Mouse (Mus musculus): ENCODE measurements around the gene Mblac2.
"Not testable (repeated sequence)": the region's sequence is repeated elsewhere in the genome, so short reads cannot be mapped to it uniquely, and the experiment has no call there.

Gene Mblac2

DNA sequence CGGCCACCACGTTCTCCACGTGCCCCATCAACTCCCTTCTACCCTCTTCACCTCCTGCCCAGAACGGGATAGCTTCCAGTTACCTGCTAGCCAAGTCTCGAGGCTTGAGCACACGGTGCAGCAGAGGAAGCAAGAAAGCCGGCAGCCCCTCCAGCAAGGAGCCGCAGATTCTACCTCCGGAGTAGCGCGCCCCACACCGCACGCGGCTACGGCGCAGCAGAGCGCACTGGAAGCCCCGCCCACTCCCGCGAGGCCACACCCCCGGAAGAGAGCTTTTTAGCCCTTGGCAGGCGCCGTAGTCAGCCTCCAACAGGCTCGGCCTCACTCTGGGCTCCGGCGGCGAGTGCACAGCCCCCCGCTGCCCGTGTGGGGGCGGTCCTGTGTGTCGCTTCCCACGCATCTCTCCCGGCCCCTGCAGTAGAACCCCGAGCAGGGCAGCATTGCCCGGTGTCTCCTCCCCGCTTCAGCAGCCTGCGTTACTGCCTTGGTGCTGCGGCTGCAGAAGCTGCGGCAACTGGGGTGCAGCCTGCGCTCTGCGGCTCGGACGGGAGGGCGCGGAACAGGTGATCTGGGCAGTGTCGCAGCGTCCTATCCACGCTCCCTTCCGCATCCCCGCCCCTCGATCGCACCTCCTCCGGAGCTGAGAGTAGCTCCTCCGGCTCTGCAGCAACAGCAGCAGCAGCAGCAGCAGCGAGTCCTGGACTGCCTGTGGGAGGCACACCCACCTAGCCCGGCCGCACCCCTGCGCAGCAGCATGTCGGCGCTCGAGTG lies at the start of gene Mblac2, which contains the start of gene Polr3g:
Mblac2 (plus strand) TSS at position 567 of the 771 bp plus-strand sequence.
Polr3g (minus strand) TSS at position 239 of the 771 bp plus-strand sequence.
- peak; percentile 93 for DNase-seq (ENCODE audit: low spot score)

DNA sequence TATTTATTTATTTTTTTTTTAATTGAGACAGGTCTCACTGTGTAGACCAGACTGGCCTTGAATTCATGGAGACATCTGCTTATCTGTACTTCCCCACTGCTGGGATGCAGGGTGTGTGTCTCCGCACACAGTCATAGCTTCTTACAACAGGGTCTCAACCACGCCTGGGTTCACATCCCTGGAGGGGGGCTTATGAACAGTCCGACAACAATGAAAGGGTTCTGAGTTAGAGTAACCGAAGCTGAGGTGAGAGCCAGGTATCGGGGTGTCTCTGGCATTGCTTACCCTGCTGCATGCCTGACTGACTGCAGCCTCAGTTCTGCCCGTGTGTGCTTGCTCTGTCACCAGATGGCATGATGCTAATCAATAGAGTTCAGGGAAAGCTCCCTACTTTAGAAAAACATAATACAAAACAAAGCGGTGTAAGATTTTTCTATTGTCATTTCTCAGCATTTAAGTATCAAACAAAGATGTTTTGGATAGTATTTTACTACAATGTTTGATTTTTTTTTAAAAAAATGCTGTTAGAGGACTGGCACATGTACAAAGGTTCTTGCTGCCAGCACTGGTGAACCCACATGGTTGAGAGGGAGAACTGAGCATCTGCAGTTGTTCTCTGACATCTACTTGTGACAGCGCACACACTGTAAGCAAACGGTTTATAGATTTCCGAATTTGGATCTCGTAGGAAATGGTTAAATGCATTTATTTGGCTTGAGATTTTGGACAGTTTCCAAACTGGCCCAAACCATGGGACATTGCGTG lies 47.4 kb upstream of the Mblac2 start:
- no peak for DNase-seq (ENCODE audit: low spot score)

DNA sequence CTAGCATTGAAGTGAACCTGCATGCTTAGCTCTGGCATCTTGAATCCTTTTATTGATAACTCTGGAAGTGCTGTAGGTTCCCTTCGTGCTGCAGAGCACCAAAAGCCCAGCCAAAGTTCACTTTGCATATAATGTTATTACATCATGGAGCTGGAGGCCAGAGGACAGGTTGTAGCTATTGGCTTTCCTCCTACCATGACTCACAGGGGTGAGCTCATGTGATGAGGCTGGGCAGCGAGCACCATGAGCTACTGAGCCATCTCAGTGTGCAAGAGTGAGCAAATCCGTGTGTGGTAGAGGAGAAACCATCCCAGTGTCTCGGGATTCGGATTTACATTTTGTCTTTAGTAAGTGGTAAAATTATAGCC lies 46.8 kb upstream of the Mblac2 start:
- no peak for DNase-seq (ENCODE audit: low spot score)

DNA sequence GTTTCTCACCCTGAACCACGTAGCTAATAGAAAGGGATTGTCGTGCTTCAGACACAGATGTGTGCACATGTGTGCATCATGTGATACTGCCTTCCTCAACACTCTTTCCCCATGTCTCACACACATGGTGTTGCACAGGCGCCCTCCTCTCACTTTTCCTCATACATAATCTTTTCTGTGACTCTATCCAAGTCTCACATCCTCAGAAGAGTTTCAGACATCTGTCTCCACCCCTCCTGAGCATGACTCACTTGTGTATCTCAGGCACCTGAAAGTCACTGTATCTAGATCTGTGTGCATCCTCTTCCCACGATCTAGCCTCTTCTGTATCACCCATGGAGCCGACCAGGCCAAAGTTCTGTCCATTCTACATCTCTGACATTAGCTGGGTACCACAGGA lies 43.4 kb upstream of the Mblac2 start:
- no peak for DNase-seq (ENCODE audit: low spot score)

DNA sequence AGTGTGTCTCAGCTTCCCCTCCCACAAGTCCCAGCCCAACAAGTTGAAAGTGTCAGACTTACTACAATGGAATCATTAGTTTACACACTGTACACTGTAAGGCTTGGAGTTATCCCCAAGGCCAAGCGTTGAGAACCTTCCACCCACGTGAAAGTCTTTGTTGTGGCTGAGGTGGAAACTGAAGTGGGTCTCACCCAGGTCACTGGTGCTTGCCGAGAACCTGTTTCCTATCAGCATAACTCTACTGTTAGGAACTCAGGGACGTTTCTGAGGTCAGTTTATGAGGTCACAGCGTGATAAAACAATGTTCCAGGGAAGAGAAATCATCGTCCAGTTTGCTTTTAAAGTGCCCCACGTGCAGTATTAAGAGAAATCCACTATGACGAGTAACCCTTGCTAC lies 35.8 kb upstream of the Mblac2 start:
- DNase-seq (ENCODE audit: low spot score): no peak

DNA sequence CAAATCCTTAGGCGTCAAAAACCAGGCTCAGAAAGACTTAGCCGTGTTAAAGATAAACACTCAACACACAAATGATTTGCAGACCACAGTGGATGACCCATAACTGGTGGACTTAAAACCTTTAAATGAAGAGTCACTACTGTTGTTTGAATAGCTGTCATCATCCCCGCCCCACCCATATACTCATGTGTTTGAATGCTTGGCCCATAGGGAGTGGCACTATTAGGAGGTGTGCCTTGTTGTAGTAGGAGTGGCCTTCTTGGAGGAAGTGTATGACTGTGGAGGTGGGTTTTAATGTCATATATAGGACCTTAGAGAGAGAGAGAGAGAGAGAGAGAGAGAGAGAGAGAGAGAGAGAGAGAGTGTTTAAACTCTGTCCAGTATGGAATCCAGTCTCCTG lies 28.0 kb upstream of the Mblac2 start:
- no peak for DNase-seq (ENCODE audit: low spot score)

DNA sequence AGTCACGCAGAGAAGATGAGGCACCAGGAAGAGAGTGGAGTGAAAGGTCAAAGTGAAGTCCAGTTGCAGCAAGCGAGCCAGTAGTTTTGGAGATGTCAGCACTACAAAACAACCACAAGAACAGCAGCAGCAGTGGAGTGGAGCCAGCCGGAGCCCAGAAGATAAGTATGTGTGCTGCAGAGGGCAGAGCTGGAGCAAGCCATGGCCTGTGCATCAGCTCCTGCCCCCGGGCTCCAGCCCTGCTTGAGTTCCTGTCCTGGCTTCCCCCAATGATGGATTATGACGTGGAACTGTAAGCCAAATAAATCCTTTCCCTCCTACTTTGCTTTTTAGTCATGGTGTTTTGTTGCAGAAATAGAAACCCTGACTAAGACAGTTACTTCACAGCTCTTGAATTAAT lies 26.9 kb upstream of the Mblac2 start:
- no peak for DNase-seq (ENCODE audit: low spot score)

DNA sequence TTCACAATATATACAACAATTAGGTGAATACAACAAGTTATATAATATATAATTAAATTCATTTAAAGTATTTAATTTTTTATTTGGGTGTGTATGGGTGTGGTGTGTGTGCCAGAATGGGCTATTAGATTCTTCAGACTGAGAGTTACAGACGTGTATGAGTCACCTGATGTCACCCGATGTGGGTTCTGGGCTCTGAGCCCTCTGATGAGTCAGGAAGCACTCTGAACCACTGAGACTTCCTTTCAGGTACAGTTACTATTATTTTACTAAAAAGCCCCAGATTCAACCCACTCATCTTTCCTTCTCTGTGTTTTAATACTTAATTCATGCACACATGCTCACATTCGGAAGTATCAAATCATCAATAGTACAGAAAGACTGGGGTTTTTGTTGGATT lies 26.3 kb upstream of the Mblac2 start:
- no peak for DNase-seq (ENCODE audit: low spot score)

DNA sequence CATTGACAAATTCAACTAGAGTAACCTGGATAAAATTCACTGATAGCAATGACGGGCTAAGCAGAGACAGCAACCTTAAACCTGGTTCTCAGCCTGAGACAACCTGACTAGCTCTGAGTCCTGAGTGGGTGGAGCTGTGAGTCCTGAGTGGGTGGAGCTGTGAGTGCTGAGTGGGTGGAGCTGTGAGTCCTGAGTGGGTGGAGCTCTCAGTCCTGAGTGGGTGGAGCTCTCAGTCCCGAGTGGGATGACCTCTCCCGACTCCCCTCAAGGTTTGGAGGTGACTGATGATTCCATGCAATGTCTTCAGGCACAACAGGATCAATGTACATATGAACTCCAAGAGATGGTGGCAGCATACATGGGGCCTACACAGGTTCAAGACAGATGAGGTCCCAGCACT lies 21.6 kb upstream of the Mblac2 start:
- DNase-seq (ENCODE audit: low spot score): no peak

DNA sequence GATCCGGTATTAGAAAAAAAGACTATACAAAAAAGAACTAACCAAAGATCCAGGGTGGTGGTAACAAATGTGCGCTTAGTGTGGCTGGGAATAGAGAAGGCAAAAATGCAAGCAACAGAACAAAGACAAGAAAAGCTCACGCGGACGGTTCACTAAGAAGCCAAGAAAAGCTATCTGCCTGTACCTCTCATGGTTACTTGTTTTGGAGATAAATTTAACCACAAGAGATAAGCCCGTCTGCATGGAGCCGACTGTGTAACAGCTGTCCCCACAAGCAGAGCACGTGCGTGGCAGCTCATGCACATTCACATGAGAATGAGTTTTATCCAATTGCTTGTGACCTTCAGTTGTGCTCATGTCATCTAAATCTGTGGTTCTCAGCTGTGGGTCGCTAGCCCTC lies 20.7 kb upstream of the Mblac2 start:
- no peak for DNase-seq (ENCODE audit: low spot score)

DNA sequence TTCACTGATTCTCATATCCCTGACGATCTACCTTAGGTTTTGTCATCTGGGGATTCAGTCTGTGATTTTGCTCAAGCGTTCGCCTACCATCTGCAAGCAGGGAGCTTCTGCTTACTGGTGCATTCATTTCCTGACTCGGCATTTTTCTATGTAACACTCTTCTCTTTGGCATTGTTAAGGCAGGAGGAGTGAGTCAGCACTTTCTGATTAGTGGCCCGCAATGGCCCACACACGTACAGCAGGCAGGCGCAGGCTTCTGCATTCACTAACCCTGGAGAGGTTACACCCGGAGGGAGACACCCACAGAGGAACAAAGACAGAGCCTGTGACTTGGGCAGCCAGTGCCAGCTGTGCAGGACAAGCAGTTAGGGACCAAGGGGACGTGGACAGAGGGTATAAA lies 19.5 kb upstream of the Mblac2 start:
- DNase-seq (ENCODE audit: low spot score): peak; percentile 35

DNA sequence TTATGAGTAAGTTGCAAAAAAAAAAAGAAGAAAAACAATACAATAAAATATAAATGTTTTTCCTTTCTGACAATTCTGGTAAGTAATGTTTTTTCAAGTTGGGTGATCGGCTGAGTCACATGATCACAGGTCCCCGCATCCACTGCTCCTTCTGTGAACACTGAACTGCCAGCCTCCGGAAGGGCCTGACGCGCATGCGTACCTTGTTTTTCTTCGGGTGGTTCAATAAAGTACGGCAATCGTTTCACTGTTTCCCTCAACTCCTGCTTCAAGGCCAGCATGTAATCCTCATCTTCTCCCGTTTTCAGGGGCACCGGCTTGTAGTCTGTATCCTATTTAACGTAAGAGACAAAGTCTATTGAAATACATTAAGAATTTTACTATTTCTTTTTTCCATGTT lies 16.7 kb upstream of the Mblac2 start:
- no peak for DNase-seq (ENCODE audit: low spot score)

DNA sequence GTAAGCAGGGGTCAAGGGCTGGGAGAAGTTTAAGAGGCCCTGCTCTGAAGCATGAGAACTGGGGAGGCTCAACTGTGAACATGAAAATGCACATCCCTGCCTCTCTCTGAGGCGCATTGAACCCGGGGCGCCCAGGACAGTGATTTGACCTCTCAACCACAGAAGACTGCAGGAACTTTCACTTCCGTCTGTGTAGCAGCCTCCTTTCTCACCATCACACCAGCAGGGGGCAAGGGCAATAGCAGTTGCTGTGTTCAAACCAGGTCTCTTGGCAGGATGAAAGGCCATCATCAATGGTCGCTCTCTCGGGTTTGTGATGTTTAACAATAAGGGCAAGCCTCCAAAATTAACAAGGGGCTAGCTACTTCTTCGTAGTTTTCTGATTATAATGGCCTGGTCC lies 8.0 kb upstream of the Mblac2 start:
- DNase-seq (ENCODE audit: low spot score): no peak

DNA sequence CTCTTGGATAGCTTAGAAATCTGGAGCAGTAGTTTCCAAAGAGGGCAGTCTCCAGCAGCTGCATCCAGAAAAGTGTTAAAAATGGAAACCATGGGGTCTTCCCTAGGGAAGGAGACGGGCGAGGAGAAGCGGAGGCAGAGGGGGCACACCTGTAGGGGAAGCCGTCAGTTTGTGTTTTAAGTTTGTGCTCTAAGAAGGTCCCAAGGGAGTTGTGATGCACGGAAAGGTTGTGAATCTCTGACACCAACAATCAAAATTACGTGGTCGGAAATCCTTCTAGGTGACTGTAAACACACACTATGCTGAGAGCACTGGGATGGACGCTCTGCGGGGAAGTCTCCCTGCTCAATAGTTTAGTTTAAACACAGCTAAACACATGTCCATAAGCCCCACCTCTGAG lies 7.5 kb upstream of the Mblac2 start:
- DNase-seq (ENCODE audit: low spot score): no peak

DNA sequence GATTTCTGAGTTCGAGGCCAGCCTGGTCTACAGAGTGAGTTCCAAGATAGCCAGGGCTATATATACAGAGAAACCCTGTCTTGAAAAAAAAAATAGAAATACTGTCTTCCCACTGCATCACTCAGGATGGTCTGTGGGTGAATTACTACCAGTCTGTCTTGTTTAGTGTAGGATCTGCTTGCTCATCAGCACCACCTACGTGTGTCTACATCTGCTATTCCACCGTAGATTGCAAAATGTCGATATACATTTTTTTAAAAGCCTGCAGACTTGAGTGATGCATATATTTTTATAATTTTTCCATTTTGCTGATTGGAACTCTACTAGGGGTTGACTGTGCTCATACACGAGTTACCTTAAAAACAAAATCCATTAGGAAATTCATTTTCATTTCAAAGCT lies 4.8 kb upstream of the Mblac2 start:
- DNase-seq (ENCODE audit: low spot score): no peak

DNA sequence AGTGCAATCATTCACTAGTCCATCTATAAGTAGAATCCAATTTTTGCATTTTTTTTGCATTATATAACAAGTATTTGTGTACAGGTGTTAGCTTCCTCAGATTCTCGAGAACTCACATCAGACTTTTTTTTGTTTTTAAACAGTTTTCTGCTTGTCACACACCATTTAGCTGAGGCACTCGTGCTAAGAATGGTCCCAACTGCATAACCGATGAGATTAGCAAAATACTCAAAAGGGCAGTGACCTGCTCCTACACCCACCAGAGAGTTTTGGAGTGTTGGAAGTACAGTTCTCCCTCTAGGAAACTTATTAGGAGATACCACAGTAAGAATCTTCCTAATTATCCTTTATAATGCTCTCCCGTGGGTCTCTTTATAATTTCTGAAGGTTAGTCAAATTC lies 1.3 kb upstream of the Mblac2 start:
- DNase-seq (ENCODE audit: low spot score): no peak

DNA sequence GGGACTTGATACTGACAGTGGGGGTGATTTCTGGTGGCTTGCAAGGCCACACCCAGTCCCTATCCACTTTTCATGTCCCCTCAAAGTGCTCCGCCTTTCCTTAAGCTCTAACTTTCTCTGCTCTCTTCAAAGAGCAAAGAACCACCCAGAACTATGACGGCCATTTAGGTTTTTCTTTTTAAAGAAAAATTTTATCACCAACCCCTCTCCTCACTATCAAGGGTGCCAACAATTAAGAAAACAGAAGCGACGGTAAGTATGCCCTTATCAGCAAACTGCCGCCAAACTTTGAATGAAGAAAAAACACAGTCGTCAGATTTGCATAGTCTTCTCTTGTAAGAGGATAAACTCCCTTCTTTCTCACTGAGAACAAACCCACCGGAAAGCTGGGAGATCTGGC lies 875 bp upstream of the Mblac2 start:
- DNase-seq (ENCODE audit: low spot score): peak; percentile 5

DNA sequence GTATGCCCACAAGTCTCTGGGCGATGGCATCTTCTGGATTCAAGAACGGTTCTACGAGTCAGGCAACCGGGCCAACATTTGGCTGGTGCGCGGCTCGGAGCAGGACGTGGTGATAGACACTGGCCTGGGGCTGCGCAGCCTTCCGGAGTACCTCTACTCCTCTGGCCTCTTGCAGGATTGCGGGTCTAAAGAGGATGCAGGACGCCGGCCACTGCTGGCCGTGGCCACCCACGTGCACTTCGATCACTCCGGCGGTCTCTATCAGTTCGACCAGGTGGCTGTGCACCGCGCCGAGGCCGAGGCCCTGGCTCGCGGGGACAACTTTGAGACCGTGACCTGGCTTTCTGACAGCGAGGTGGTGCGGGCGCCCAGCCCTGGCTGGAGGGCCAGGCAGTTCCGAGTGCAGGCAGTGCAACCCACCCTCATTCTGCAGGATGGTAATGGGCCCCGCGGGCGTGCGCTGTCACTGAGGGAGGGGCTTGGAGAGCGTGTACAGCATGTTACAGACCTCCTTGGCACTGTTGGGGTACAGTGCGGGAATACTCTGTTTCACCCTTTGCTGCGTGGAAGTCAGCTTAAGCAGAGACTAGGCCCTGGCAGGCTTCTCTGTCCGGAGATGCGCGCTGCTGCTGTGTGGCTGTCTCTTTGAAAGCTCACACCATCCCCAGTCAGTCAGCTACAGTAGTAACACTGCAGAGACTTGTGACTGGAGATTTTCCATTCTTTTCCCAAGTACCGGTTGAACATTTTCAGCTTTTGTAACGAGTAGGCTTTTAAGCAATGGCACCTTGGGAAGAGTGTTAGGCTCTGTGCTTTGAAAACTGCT lies 618 bp downstream of the Mblac2 start:
- DNase-seq (ENCODE audit: low spot score): no peak

DNA sequence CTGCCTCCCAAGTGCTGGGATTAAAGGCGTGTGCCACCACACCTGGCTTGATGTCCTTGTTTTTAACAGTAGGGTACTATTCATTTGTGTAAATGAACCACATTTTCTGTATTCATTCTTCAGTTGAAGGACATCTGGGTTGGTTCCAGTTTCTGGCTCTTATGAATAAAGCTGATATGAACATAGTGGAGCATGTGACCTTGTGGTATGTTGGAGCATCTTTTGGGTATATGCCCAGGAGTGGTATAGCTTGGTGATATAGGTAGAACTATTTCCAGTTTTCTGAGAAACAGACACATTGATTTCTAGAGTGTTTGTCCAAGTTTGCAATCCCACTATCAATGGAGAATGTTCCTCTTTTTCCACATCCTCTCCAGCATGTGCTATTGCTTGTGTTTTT lies 2.8 kb downstream of the Mblac2 start:
- DNase-seq (ENCODE audit: low spot score): no peak

DNA sequence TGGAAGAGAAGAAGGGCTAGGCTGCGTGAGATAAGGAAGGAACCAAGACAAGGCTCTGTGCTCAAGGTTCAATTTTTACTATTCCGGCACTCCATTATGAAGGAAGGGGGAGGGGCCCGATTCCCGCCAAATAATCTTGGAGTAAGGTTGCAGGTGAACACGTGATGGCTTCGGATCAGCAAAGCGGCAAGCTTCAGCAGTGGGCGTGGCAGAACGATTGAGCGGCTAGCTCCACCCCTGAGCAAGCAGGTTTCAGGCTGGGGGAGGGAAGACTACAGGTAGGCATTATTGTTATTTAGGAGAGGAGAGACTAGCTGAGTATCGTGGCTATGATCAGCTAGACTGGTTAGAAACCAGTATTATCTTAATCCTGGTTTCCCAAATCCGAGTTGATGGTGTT lies 17.0 kb downstream of the Mblac2 start:
- DNase-seq (ENCODE audit: low spot score): not testable (repeated sequence)

DNA sequence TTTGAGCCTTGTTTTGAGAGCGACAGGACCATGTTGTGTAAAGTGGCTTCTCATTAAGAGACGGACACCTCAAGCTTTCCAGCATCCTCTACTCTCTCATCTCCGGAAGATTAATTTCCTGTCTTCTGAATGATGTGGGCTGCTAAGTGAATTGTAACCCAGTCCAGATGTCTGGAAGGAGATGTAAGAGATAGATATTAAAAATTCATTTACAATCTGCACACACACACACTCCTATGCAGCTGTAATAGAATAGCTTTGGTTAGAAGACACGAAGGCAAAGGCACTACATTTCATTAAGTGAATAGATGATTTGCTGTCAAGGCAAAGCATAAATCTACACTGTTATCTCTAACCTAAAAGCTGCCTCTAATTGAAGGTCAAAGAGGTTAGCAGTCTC lies 18.0 kb downstream of the Mblac2 start:
- DNase-seq (ENCODE audit: low spot score): peak; percentile 10

DNA sequence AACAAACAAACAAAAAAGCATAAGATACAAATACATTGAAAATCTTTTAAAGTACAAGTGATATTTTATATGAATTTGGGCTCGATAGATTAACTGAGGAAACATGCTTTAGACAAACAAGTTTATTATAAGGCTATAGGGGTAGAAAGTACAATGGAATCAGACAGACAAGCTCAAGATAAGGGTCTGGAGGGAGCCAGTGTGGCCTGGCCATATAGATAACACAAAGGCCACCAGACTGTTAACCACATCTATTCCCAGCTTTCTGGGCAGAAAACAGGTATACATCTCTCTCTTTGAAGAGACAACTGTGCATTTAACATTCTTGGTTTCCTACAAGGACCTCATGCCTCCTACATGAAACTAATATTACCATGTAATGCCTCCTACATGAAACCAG lies 19.2 kb downstream of the Mblac2 start:
- DNase-seq (ENCODE audit: low spot score): no peak

DNA sequence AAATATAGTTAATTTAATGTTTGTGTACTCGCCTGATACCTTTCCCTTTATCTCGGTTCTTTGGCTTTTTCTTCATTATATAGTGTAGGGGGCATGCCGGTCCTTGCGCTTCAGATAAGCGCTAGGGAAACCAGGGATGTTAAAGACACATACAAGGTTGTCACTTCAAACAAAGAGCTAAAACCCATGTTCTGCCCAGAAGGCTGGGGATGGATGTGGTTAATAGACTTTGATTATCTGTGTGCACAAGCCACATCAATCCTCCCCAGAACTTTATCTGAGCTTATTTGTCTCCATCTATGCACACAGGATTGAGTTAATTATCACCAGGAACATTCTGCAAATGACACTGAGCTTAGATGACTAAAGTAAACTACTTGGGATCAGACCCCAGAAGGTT lies 25.5 kb downstream of the Mblac2 start:
- no peak for DNase-seq (ENCODE audit: low spot score)
